Mouse (Mus musculus): ENCODE measurements at regions not wholly inside any gene's neighbourhood (a gene's known extent, or its start where the extent isn't known, plus 50 kb on each side); places are given as distances from the start of the nearest gene placed in this dataset.

DNA sequence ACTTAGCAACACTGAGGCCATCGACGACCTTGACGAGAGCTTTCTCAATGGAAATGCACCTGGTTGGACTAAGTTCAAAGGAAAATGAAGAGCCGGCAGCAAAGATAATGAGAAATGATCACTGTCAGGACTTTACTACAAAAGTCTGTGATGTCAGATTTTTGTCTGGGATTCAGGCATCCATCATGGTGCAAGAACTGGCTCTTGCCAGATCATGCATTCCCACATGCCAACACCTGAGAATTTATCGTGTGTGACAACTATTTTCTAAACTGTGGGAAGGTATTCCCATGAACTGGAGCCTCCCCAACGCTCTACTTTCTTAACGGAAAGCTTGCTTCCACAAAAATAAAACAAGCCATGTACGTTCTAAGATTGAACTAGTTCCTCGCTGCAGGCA is 58.1 kb downstream of the Irx6 start:
- intact Hi-C loops (cut with DNase I), result no loop called here

GRCm38 (mm10) chr8:92735646-92736045 is 61.6 kb downstream of the Irx6 start:
- DNase-seq, result no peak
- intact Hi-C loops (cut with DNase I), result no loop called here

More for the DNA sequence above, 58.1 kb downstream of the Irx6 start:
- no peak for DNase-seq

GRCm38 (mm10) chr8:92738080-92738479 is 64.0 kb downstream of the Irx6 start:
- intact Hi-C loops (cut with DNase I), result no loop called here
- DNase-seq, result no peak

GRCm38 (mm10) chr8:92740286-92740808 is 66.3 kb downstream of the Irx6 start:
- no peak for DNase-seq
- intact Hi-C loops (cut with DNase I), result no loop called here

- intact Hi-C loops (cut with DNase I), result no loop called here
- DNase-seq, result peak; percentile 27 to 51
Observed at GRCm38 (mm10) chr8:92741836-92742235, 67.7 kb downstream of the Irx6 start.

GRCm38 (mm10) chr8:92743108-92743507 is 69.0 kb downstream of the Irx6 start:
- intact Hi-C loops (cut with DNase I), result no loop called here
- DNase-seq, result no peak

DNA sequence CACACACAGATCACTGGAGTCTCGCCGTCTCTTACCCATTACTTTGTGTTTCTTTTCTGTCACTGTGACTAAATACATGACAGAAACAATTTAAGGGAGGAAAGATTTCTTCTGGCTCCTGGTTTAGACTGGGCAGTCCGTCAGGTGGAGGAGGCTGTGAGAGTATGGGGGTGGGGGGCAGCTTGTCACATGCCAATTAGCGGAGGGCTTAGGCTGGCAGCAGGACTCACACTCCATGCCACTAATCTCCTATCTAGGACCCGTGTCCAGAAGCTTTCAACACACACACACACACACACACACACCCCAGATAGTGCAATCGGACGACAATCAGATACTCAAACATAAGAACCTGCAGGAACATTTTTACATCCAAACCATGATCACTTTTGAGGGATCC is 73.0 kb downstream of the Irx6 start:
- DNase-seq, result no peak
- intact Hi-C loops (cut with DNase I), result no loop called here

GRCm38 (mm10) chr8:92747951-92748350 is 73.9 kb downstream of the Irx6 start:
- DNase-seq, result no peak
- intact Hi-C loops (cut with DNase I), result no loop called here

- no peak for DNase-seq
- intact Hi-C loops (cut with DNase I), result no loop called here
Observed at GRCm38 (mm10) chr8:92759848-92760247, 67.2 kb upstream of the Mmp2 start.

DNA sequence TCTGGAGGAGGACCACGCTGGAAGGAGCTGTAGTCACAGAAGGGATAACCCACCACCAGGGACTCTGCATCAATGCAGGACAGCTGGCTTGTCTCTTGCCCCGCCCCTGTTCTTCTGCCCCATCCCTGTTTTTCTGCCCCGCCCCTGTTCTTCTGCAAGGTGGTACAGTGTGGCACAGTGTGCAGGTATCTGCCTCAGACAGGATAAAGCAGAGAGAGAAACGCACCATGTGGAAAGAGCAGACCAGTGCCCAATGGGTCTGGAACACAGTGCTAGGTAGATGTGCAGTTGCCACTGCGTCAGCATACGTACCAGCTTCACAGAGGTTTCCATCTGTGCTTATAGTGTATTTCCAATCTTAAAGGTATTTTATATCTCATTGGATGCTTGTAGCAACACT is 66.2 kb upstream of the Mmp2 start:
- DNase-seq, result no peak
- intact Hi-C loops (cut with DNase I), result no loop called here

GRCm38 (mm10) chr8:92761959-92762600 is 65.0 kb upstream of the Mmp2 start:
- no peak for DNase-seq
- intact Hi-C loops (cut with DNase I), result no loop called here

- peak; percentile 24 to 28 for DNase-seq
- intact Hi-C loops (cut with DNase I), result no loop called here
Observed at GRCm38 (mm10) chr8:92771856-92772650, 55.0 kb upstream of the Mmp2 start.

DNA sequence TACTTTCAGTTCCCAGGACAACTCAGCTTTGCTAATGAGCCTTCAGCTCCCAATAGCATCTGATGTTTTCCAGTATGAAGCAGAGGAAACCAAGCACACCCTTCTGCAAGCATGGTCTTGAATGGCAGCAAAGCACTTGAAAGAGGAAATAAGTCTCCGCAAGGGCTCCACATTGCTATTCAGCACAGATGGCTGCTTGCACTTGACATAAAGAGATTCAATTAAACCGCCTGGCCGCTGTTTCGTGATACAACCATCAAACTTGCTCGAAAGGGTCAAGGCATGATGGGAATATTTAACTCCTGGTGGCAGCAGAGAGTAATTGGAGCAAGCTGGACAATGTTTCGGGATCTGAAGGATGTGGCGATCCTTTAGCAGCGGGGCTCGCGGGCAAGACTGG is 54.3 kb upstream of the Mmp2 start:
- intact Hi-C loops (cut with DNase I), result no loop called here
- DNase-seq, result no peak

DNA sequence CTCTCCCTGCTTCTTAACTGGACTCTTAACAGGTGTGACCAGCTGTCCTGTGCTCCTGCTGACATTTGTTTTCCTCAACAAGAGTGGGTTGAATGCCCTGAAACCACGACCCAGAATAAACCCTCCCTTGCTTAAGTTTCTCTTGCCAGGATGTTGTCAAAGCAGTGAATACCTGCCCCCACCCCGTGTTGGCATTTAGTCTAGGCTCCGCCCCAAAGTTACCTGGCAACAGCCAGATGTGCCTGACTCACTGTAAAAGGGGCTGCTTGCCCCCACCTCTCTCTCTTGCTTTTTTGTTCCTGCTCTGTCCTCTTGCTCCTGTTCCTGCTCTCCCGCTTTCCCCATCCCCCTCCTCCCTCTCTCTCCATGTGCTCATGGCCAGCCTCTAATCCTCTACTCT is 51.9 kb upstream of the Mmp2 start:
- no peak for DNase-seq
- intact Hi-C loops (cut with DNase I), result no loop called here

DNA sequence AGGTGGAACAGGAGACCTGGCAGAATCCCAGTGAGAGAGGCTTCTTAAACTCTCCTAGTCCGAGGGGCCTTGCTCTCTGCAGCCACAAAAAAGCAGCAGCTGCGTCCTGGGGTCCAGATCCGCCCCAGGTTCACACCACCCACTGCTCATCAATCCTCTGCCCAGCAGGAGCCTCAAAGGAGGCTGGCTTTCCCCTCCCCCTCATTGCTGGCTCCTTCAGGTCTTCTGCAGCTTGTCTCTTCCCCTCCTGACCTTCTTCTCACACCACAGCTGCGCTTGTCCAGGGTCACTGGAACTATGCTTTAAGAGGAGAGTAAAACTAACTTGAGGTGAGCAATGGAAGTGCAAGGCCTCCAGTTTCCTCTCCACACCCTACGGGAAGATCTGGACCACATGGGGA is 50.0 kb upstream of the Mmp2 start:
- no peak for DNase-seq
- intact Hi-C loops (cut with DNase I), result no loop called here
